Mouse (Mus musculus) gastrocnemius, adult 8-10 months (tissue): ENCODE data around the gene Casq2. TPM values are rescaled to one million over a fixed set of nuclear protein-coding genes. Genes with fewer than 3 reads are reported as not detected.

Experiments used
- DNase-seq, 2 experiments: peaks; one replicate each; pipeline ENCODE4 v3.0.0; 2022; ENCODE audit warnings: low spot score in 2 of 2
- total RNA-seq, 4 experiments: library from RNA; stranded (reverse); gene quantifications; 2 replicates each; pipeline ENCODE4 v1.2.4; 2022

Gene Casq2
- total RNA-seq, 4 experiments from 2014 or later, result 27.2 to 31.0 (median 28.5) TPM

GRCm38 (mm10) chr3:102192621-102193020 is 106.4 kb downstream of the Casq2 start:
- DNase-seq, result no peak

GRCm38 (mm10) chr3:102193488-102194290 is 107.5 kb downstream of the Casq2 start:
- DNase-seq, result no peak

GRCm38 (mm10) chr3:102194291-102195051 is 108.3 kb downstream of the Casq2 start:
- DNase-seq, result no peak

GRCm38 (mm10) chr3:102195762-102196161 is 109.5 kb downstream of the Casq2 start:
- no peak for DNase-seq

Other genes starting within 250 kb of the Casq2 start
- not detected for gene Mab21l3, start 237.5 kb upstream of the Casq2 start, total RNA-seq
- under 1 TPM; 0.39 to 0.85 (median 0.66) TPM for gene Slc22a15, start 162.0 kb upstream of the Casq2 start, total RNA-seq
- not detected for gene Nhlh2, start 76.3 kb upstream of the Casq2 start, total RNA-seq
- 1 to 10 TPM in 3 of 4 experiments, under 1 TPM in 1; 0.70 to 2.0 (median 1.2) TPM for gene Vangl1, start 118.3 kb downstream of the Casq2 start, total RNA-seq